Mouse (Mus musculus) liver, adult (tissue): Measurements from ENCODE around the gene Prph.

Source experiments
- GATA4 ChIP-seq: IDR thresholded peaks from 2 replicates; pipeline ENCODE4 v1.6.1; 2014; ENCODE audit warnings: mild to moderate bottlenecking, low read length; ENCODE audit not compliant: insufficient replicate concordance

The Prph gene

DNA sequence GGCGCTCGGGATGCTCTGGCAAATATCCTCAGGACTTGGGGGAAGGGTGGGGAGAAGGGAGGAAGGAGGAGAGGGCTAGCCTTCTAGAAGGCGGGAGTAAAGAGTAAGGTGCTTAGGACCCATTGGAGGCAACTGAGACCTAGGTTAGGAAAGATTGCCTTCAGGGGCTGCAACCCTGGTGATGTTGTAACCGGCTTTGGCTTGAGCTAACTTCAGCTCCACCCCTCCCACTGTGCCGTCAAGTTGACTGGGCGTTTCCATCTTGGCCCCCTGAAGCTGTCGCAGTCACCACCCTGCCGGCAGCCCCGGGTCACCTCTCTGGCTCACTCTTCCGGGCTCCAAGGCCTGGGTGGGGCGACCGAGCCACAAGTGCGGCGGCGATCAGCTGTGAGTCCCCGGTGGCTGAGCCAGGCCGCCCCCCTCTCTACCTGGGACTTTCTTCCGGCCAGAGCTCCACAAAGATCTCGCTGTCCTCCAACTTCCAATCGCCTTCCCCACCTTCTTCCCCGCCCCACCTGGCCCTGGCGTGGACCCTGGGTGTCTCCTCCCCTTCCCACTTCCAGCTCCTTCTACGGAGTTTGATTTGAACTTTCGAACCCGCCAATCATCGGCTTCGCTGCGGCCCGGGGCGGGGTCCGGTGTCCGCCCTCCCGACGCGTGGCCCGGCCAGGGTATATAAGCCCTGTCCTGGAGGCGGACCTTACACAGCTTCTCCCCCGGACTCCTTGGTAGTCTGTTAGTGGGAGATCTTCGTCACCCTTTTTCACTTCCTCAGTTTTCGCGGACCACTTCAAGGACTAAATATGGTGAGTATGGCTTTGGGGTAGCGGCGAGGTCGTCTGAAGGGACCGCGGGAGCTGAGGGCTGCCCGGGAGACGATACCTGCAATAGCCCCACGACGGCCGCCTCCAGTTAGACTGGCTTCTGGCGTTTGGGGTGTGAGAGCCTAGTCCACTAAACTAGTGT lies 25.1 kb upstream of the Prph start, which contains the start of gene Tuba1c:
Tuba1c (plus strand) TSS at position 273 of the 966 bp plus-strand sequence.
- no peak for TF ChIP-seq GATA4

DNA sequence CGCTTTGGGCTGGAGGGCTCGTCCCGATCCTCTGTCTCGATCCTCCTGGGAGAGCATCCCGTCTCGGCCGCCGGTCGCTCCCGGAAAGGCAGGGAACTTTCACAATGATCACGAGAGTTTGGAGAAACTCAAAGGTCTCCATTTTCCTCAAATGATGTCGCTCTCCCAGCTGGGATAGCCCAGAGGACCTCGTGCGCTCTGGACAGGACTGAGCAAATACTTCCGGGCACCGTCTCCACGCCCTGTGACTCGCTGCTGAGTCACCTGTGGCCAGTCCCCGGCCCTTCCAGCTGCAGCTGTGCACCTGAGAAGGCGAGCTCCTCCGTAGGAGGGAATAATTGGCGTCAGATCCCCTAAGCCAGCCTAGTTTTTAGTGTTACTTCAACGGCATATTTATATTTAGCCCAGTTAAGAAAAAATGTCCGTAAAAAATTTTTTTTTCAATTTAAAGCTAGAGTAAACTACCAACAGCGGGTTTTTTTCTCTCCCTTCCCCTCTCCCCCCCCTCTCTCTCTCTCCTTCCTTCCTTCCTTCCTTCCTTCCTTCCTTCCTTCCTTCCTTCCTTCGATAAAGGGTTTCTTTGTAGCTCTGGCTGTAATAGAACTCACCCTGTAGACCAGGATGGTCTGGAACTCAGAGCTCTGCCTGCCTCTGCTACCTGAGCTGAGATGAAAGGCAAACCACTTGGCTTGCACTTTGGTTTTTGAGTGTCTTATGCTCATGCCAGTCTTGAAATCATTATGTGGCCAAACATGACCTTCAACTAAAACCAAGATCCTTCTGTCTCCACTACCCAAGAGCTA lies 24.2 kb upstream of the Prph start:
- no peak for TF ChIP-seq GATA4

DNA sequence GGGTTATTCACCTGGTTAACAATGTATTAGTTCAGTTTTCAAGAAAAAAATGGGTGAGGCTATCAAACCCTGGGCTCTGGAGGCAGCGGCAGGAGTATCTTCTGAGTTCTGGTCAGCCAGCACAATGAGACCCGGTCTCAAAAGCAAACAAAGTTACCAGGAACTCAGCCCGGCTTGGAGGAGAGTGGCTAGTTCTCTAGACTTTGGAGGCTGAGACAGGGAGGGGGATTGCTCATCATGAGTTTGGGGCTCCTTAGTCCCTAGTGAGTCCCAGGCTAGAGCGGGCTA lies 23.6 kb upstream of the Prph start:
- no peak for TF ChIP-seq GATA4

DNA sequence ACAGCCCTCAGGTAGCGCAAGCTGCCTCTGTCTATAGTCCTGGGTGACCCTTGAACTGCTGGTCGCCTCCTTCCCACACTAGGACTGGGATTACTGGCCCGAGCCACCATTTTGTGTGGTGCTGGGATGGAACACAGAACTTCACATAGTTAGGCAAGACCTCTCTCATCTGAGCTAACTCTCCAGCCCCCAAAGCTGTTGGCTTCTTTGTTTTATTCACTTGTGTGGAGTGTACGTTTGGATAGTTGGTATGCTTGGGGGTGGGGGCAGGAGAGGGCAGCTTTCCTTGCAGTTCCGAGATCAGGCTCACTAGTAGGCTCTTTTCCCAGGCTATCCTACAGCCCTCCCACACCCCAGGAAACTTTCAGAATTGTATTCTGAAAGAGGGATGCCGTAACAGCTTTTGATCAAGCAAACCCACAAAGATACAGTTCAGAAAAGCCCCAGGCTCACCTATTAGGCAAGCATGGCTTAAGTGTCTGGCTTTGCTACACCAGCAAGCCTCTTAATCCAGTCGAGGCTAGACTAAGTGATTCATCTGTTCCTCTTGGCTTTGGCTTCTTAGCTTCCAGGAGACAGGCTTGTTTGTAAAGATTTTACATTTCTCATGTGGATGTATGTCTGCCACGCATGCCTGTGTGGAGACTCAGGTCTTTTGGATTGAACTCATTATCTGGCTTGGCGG lies 22.8 kb upstream of the Prph start:
- no peak for TF ChIP-seq GATA4

DNA sequence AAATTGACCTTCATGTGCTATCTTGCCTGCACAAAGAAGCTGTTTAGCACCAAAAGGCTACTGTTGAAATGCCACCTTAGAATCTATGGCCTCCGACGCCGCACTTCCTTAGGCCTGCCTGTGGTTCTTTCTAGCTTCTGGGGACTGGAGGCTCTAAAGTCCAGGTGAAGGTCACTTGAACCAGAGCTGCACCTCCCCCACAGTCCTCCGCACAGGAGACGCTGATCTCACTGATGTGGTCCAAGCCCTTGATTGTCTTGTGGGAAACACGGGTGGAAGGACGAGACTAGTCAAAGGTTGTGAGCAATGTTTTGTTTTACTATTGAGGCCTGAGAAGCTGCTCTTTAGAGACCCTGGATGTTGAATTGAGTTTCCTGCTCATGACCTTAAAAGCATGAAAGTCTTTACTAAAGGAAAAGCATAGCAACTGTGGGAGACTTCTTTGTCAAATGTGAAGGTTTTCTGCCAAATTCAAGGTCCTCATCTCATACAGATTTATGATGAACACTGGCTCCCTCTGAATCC lies 22.2 kb upstream of the Prph start:
- no peak for TF ChIP-seq GATA4

DNA sequence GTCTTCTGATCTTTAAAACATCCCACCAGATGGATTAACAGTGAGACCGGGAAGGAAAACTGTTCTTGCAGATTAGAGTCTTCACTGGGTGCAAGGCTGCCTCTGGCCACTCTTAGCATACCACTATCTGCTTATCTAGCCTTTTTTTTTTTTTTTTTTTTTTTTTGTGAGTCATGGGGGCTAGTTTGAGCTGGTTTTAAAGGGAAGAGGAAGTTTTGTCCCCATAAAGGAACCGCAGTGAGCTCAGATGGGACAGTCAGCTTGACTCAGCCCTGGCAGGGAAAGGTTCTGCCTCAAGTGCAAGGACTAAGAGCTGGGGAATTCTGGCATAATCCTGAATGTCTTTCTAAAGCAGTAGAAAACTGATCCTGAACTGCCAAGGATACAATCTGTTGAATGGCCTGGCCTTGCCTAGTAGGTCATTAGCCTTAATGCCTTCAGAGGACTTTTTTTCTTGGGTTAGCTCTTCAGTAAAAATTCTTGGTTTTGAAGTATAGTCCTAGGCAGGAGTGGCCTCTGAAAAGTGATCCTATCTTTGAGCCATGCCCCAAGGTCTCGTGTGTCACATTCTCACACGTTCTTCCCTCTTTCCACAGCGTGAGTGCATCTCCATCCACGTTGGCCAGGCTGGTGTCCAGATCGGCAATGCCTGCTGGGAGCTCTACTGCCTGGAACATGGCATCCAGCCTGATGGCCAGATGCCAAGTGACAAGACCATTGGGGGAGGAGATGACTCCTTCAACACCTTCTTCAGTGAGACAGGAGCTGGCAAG lies 21.3 kb upstream of the Prph start:
- TF ChIP-seq GATA4: no peak

DNA sequence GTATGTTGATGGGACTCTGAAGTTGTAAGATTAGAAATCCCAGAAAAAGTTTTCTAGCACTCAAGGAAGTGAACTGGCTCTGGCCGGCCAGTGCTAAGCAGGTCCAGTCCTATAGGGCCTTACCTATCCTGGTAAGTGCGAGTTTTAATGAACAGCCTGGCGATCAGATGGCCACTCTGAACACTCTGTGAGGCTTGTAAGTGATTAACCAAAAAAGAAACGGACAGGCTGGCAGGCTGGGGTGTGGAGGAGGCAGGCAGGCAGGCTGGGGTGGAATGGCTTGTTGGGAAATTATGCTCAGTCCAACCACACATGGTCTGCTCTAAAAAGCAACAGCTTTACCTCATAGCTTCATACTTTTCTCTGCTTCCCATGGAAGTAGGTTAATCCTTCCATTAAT lies 19.5 kb upstream of the Prph start:
- no peak for TF ChIP-seq GATA4

DNA sequence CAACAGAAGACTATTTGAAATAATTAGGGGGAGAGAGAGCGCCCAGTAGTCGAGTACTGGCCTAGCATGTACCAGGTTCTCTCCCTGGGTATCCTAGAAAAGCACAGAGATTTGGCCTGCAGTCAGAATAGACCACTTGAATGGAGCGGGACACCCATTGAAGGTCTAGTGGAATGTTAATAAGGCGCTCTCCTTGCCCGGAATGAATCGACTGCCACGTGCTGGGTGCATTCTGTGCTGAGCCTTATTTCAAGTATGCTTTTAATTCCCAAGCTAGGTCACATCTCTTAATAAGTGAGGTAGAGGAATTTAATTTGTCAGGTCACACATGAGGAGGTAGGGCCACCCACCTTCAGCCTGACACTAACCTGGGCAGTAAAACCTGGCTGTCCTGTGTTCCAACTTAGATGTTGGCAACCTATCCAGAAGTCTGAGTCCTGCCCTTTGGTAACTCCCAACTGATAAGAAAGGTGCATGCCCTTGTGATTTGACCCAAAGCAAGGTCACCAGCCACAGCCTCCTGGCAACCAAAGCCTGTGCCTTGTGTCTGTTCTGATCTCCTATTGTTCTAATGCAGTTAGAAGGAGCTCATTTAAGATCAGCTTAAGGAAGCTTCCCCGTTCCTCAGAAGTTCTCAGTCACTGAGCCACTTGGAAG lies 18.6 kb upstream of the Prph start:
- peak; percentile 99 for TF ChIP-seq GATA4

DNA sequence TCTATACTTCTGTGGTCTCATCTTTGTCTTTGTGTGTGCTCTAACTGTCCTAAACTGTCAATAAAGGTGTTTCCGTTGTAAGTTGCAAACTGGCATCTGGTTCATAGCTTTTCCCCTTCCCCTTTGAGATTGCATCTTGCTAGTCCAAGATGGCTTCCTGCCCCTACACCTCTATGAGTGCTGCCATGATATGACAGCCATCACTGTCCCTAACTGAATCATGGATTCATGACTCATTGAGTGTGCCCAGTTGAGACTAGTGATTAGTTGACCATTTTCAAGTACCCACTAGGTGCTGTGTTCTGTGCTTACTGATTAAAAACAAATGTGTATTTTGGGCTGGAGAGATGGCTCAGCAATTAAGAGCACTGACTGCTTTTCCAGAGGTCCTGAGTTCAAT lies 16.9 kb upstream of the Prph start:
- TF ChIP-seq GATA4: no peak

DNA sequence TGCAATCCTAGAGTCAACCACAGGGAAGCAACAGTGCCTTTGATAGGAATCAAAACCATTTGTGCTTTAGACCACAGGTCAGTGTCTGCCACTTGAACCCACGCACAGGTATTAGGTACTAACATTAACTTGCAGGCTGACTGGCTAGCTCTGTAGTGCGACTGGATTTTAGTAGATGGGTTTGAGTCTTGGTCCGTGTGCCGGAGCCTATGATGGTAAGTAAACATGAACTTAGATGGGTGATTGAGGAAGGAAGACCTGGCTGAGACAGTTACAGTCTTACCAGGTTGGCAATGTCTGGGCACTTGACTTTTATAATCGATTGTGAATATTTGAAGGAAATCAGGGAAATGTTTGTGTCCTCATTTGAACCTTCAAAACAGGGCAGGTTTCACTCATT lies 16.2 kb upstream of the Prph start:
- no peak for TF ChIP-seq GATA4

DNA sequence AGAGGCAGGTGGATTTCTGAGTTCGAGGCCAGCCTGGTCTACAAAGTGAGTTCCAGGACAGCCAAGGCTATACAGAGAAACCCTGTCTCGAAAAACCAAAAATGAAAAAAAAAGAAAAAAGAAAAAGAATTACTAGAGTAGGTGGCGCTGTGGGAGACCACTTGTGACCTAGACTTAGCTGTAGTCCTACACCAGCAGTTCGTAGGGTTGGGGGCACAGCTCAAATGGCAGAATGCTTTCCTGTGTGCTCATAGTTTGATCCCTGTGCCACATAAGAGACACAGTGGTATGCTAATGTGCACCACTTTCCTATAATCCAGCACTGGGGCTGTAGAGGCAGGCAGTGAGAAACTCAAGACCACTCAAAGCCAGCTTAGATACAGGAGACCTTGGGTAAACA lies 15.7 kb upstream of the Prph start:
- TF ChIP-seq GATA4: no peak

DNA sequence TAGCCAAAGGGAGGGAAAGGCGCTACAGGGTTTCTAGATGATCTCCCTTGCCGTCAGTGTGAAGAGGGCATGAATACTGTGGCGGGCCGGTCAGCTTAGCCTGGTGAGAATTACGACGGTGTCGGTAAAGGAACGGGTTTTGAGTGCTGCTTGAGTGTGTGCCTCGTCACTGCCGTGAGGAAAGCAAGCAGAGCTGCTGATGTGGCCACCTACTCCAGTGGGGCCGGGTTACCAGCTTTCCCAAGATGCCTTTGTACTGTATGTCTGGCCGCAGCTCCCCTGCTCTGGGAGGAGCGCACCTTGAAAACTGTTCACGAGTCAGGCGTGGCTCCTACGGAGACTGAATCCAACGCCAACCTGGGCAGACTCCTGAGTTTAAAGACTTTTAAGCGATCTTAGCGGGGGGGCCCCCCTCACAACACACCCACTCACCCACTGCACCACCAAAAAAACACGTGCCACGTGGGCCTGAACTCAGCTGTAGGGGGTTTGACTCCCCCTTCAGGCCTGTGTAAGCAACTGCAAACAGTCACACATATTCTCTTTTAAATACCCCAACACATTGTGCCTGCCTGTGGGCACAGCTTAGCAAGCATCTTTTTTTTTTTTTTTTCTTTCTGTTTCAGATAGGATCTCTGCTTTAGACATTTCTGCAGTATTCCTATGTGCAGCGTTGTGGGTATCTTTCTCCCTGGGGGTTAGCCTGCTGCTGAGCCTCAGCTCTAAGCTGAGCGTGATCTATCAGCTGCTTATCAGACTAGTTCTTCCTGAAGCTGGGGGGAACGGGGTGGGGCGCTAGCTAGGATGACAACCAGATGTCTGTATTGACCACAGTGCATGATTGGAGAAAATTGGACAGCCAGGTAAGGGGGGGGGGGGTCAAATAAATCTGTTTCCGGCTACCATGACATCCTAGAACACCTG lies 14.7 kb upstream of the Prph start:
- no peak for TF ChIP-seq GATA4

DNA sequence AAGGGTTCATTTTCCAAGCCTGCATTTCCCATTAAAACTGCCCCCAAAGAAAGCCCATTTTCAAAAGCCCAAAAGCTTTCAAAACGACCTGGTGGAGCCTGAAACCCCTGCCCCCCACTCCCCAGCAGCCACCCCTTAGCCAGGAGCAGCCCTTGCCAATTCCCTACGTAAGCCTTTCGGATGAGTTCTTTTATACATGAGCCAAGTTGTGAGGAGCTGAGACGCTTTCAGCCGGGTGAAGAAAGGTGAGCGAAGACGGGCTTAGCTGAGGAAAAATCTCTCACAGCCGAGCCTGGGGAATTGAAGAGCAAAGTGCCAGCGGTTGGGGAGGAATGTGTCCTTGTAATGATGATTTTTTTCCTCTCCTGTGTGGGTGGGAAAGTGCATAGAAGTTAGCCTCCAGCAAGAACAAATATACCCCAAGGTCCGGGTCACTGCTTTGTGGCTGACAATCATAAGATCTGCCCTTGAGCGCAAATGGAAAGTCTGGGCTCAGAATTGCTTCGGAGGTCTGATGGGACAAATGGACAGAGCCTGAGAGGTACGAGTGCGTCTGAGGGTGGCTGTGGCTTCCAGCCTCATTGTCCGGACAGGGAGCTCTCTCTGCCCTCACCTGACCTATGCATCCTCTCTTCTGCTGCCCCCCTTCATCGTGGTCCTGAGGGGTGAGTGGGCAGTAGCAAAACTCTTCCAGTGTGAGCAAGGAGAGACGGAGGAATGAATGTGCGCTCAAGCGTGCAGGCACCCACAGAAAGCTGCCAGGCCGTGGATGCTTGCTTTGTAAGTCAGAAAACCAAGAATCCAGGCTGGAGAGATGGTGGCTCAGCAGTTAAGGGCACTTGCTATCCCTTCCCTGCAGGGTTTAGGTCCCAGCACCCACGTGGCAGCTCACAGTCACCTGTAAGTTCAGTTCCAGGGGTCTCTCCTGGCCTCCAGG lies 13.8 kb upstream of the Prph start:
- no peak for TF ChIP-seq GATA4
